Mouse (Mus musculus) erythroblast, embryonic 14.5 days (primary cell): ENCODE measurements around the gene Usp21.

Experiments used
- GATA1 ChIP-seq: IDR thresholded peaks from 2 replicates; pipeline ENCODE4 v1.6.1; 2012; ENCODE audit warnings: low read length, inconsistent platforms, mixed read lengths
- TAL1 ChIP-seq: IDR thresholded peaks from 3 replicates; pipeline ENCODE4 v1.6.1; 2012; ENCODE audit warnings: low read length, inconsistent platforms, mixed read lengths

GRCm38 (mm10) chr1:171263666-171264461 is 23.9 kb downstream of the Usp21 start:
- TF ChIP-seq GATA1 = no peak
- no peak for TF ChIP-seq TAL1
